Mouse (Mus musculus): ENCODE measurements around the gene Shmt1.
A peak's percentile ranks its signal among the peaks of the same experiment; 100 is the strongest.
"Not testable (repeated sequence)": the region's sequence is repeated elsewhere in the genome, so short reads cannot be mapped to it uniquely, and the experiment has no call there.

The Shmt1 gene

GRCm38 (mm10) chr11:60811618-60812017 lies at the start of gene Shmt1:
Shmt1 (minus strand) TSS chr11:60811718.
- DNase-seq (ENCODE audit: low spot score in 2 of 2), result not testable (repeated sequence)

GRCm38 (mm10) chr11:60856587-60856986 lies 45.1 kb upstream of the Shmt1 start:
- no peak for DNase-seq (ENCODE audit: low spot score in 2 of 2)

- DNase-seq (ENCODE audit: low spot score in 2 of 2), result no peak
Observed at GRCm38 (mm10) chr11:60845415-60845814, 33.9 kb upstream of the Shmt1 start.

GRCm38 (mm10) chr11:60843412-60843811 lies 31.9 kb upstream of the Shmt1 start:
- no peak for DNase-seq (ENCODE audit: low spot score in 2 of 2)

- DNase-seq (ENCODE audit: low spot score in 2 of 2), result peak in 1 of 2 experiments; percentile 33
Observed at GRCm38 (mm10) chr11:60841467-60842200, 30.1 kb upstream of the Shmt1 start.

- peak in 1 of 2 experiments; percentile 22 for DNase-seq (ENCODE audit: low spot score in 2 of 2)
Observed at GRCm38 (mm10) chr11:60837644-60838406, 26.3 kb upstream of the Shmt1 start.

GRCm38 (mm10) chr11:60836897-60837296 lies 25.4 kb upstream of the Shmt1 start:
- no peak for DNase-seq (ENCODE audit: low spot score in 2 of 2)

GRCm38 (mm10) chr11:60830433-60831052 lies 19.0 kb upstream of the Shmt1 start, which contains the start of gene Dhrs7b:
Dhrs7b (plus strand) TSS chr11:60830631.
- peak; percentile 74 to 82 for DNase-seq (ENCODE audit: low spot score in 2 of 2)

- no peak for DNase-seq (ENCODE audit: low spot score in 2 of 2)
Observed at GRCm38 (mm10) chr11:60828903-60829302, 17.4 kb upstream of the Shmt1 start.

GRCm38 (mm10) chr11:60827241-60827945 lies 15.9 kb upstream of the Shmt1 start:
- no peak for DNase-seq (ENCODE audit: low spot score in 2 of 2)

GRCm38 (mm10) chr11:60826700-60827099 lies 15.2 kb upstream of the Shmt1 start:
- DNase-seq (ENCODE audit: low spot score in 2 of 2), result no peak

GRCm38 (mm10) chr11:60825191-60825590 lies 13.7 kb upstream of the Shmt1 start:
- no peak for DNase-seq (ENCODE audit: low spot score in 2 of 2)

- DNase-seq (ENCODE audit: low spot score in 2 of 2), result no peak
Observed at GRCm38 (mm10) chr11:60823771-60824170, 12.3 kb upstream of the Shmt1 start.

- DNase-seq (ENCODE audit: low spot score in 2 of 2), result no peak
Observed at GRCm38 (mm10) chr11:60816398-60816797, 4.9 kb upstream of the Shmt1 start.

GRCm38 (mm10) chr11:60811054-60811460 lies 461 bp downstream of the Shmt1 start:
- DNase-seq (ENCODE audit: low spot score in 2 of 2), result peak; percentile 88 to 96

GRCm38 (mm10) chr11:60810046-60810965 lies 1.2 kb downstream of the Shmt1 start:
- peak; percentile 27 to 50 for DNase-seq (ENCODE audit: low spot score in 2 of 2)

GRCm38 (mm10) chr11:60809546-60809945 lies 2.0 kb downstream of the Shmt1 start:
- no peak for DNase-seq (ENCODE audit: low spot score in 2 of 2)

- peak; percentile 13 to 44 for DNase-seq (ENCODE audit: low spot score in 2 of 2)
Observed at GRCm38 (mm10) chr11:60808286-60809070, 3.0 kb downstream of the Shmt1 start.

GRCm38 (mm10) chr11:60800892-60801291 lies 10.6 kb downstream of the Shmt1 start:
- DNase-seq (ENCODE audit: low spot score in 2 of 2), result no peak

GRCm38 (mm10) chr11:60799977-60800376 lies 11.5 kb downstream of the Shmt1 start:
- DNase-seq (ENCODE audit: low spot score in 2 of 2), result no peak
